Mouse (Mus musculus) heart, embryonic 14.5 days (tissue): ENCODE data around the gene Wdr4. TPM values are rescaled to one million over a fixed set of nuclear protein-coding genes. Genes with fewer than 3 reads are reported as not detected.
"Not testable (repeated sequence)": the region's sequence is repeated elsewhere in the genome, so short reads cannot be mapped to it uniquely, and the experiment has no call there.

Source experiments
- ATAC-seq: fragments of 200-750 bp; cut with Nextera tagmentation; 2 replicates; pipeline ENCODE4 v1.8.0; 2017; ENCODE audit warnings: low read depth, moderate TSS enrichment; ENCODE audit not compliant: insufficient number of reproducible peaks, insufficient read depth, low FRiP score
- H3K27ac ChIP-seq, 2 experiments: fragments of 200-500 bp in 1 of 2; fragments of 300-500 bp in 1 of 2; sonication (generic) in 1 of 2; replicated peaks in 1 of 2; 2 replicates each; pipeline ENCODE4 v1.5.1; 2012 to 2014; ENCODE audit warnings: low read depth in 2 of 2, low read length in 2 of 2, control low read depth in 1 of 2, mild to moderate bottlenecking in 1 of 2, mixed read lengths in 1 of 2; ENCODE audit not compliant: control insufficient read depth in 1 of 2, insufficient read depth in 1 of 2
- H3K27me3 ChIP-seq: fragments of 300-500 bp; sonication (generic); 2 replicates; pipeline ENCODE4 v1.6.1; 2014; ENCODE audit warnings: mild to moderate bottlenecking, low read length, control low read depth; ENCODE audit not compliant: control insufficient read depth, insufficient read depth
- H3K36me3 ChIP-seq: fragments of 300-500 bp; sonication (generic); 2 replicates; pipeline ENCODE4 v1.6.1; 2014; ENCODE audit warnings: mild to moderate bottlenecking, control low read depth, low read length, mixed read lengths; ENCODE audit not compliant: control insufficient read depth, insufficient read depth
- H3K4me1 ChIP-seq, 2 experiments: fragments of 200-500 bp in 1 of 2; fragments of 300-500 bp in 1 of 2; sonication (generic) in 1 of 2; 2 replicates each; pipeline ENCODE4 v1.6.1; 2012 to 2014; ENCODE audit warnings: low read length in 2 of 2, control low read depth in 1 of 2, mixed read lengths in 1 of 2; ENCODE audit not compliant: control insufficient read depth in 2 of 2, insufficient read depth in 2 of 2
- H3K4me2 ChIP-seq: fragments of 300-500 bp; sonication (generic); 2 replicates; pipeline ENCODE4 v1.6.1; 2014; ENCODE audit warnings: mild to moderate bottlenecking, low read length
- H3K4me3 ChIP-seq, 2 experiments: fragments of 200-500 bp in 1 of 2; fragments of 300-500 bp in 1 of 2; sonication (generic) in 1 of 2; 2 replicates each; pipeline ENCODE4 v1.5.1; 2012 to 2014; ENCODE audit warnings: low read length in 2 of 2, mild to moderate bottlenecking in 2 of 2, control low read depth in 1 of 2, low read depth in 1 of 2, moderate library complexity in 1 of 2; ENCODE audit not compliant: control insufficient read depth in 1 of 2, insufficient read depth in 1 of 2
- H3K9ac ChIP-seq: fragments of 300-500 bp; sonication (generic); 2 replicates; pipeline ENCODE4 v1.6.1; 2014; ENCODE audit warnings: mild to moderate bottlenecking, low read length
- H3K9me3 ChIP-seq: fragments of 300-500 bp; sonication (generic); 2 replicates; pipeline ENCODE4 v1.6.1; 2016; ENCODE audit warnings: low read length, control low read depth; ENCODE audit not compliant: control insufficient read depth
- WGBS: fragments of 180-500 bp; shearing (Covaris S2); extraction: QIAGEN DNeasy Blood & Tissue Kit; methylation state at CpG from one replicate; pipeline ENCODE4 v1.1.7; 2014; 5-methylcytosine and 5-hydroxymethylcytosine counted together
- polyA plus RNA-seq: library from polyadenylated mRNA; unstranded; fragments of >200 nt; fragmentation: Nextera tagmentation; extraction: Ambion mirVana; gene quantifications from 2 replicates; pipeline ENCODE4 v1.2.1, GENCODE M21; 2014

Wdr4 gene
- polyA plus RNA-seq, 1 experiment from 2014 or later: 17.9 TPM

DNA sequence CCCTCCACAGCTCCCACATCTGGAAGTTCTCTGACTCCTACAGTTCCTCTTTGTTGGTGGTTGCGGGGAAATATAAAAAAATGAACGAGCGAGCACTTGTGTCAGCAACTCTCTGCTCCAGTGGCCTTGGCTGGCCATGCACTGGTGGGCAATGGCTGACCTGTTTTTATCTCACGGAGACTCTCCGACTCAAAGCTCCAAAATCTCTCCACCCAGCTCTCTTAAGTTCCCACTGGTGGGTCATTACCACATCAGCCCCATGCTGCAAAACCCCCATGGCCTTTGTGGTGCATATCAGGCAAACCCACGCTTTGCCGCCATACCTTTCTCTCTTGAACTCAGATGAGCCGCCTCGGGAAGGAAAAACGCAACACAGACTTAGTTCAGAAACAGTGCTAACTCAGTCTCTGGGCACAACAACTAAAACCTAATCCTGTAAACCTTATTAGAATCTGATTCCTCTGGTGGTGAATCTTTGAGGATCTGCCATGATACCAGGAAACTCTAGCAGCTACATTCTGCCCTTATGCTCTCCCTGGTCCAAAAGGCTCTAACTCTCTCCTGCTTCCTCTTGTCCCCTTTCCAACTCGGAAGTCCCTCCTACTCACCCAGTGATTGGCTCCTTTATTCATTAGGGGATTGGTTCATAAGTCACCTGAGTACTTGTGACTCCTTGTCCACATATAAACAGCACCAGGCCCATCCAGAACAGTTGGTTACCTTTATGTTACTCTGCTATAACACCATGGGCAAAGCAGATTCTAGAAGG, 39.4 kb upstream of the Wdr4 start:
- Histone ChIP-seq H3K27ac (no peak overlapping the region), H3K9ac (no peak overlapping the region), H3K36me3 (no peaks in the 10 kb centered on the region), H3K4me3 (no peak overlapping the region), H3K27me3 (no peaks in the 10 kb centered on the region), H3K4me1 (peaks cover 11 to 13% of the 10 kb centered on the region in 2 experiments), H3K9me3 (no peaks in the 10 kb centered on the region), H3K4me2 (no peak overlapping the region)
- WGBS: 86% methylated on average over 11 of the region's 11 CpGs
- no peak for ATAC-seq

DNA sequence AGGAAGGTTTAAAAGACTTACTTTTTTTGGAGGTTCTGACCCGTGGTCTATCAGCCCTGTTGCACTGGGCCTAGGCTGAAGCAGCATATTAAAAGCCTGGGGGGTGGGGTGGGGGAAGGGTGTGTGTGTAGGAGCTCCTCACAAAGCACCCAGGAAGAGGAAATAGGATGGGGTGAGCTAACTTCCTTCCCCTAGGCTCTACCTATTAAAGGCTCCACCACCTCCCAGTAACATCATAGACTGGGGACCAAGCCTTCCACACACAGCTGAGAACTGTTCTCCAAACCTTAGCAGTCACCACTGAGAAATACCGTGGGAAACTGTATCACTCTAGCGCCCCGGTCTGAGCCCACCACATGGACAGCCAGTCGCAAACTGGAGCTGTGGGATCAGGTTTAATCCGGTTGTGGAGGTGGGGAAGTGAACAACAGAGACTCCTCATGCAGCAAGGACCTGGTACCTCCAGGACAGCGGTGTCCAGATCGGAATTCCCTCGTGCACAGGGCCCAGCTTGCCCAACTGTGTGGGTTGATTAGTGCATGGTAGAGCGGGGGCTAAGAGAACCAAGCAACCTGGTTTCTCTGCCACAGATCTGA, 38.3 kb upstream of the Wdr4 start:
- H3K9ac ChIP-seq: no peak overlapping the region
- ATAC-seq: 0 out of 2 replicates have a peak, but pooled peaks have one; percentile 11

GRCm38 (mm10) chr17:31557124-31557880, 37.5 kb upstream of the Wdr4 start:
- Histone ChIP-seq H3K36me3 (no peaks in the 10 kb centered on the region), H3K4me2 (no peak overlapping the region), H3K9ac (no peak overlapping the region), H3K4me1 (peaks cover 7% of the 10 kb centered on the region in 2 experiments; a peak in 2 of 4 replicates), H3K9me3 (no peaks in the 10 kb centered on the region), H3K27me3 (no peaks in the 10 kb centered on the region), H3K27ac (peak overlapping the region in 1 of 2 experiments; percentile 29; a peak in 1 of 4 replicates), H3K4me3 (no peak overlapping the region)
- peak; percentile 49; the same call in 1 of the 2 replicates for ATAC-seq
- WGBS: 59% methylated on average over 11 of the region's 11 CpGs

More for the DNA sequence above, 38.3 kb upstream of the Wdr4 start:
- no peaks in the 10 kb centered on the region for H3K27me3 ChIP-seq
- H3K9me3 ChIP-seq: no peaks in the 10 kb centered on the region
- H3K27ac ChIP-seq: 0 out of 4 replicates have a peak overlapping the region, but pooled peaks of 1 of the 2 experiments have one; percentile 1
- peaks cover 7% of the 10 kb centered on the region in 2 experiments; a peak in 2 of 4 replicates for H3K4me1 ChIP-seq
- 79% methylated on average over 10 of the region's 10 CpGs for WGBS
- no peak overlapping the region for H3K4me2 ChIP-seq
- H3K36me3 ChIP-seq: no peaks in the 10 kb centered on the region
- H3K4me3 ChIP-seq: no peak overlapping the region

GRCm38 (mm10) chr17:31556253-31556652, 36.5 kb upstream of the Wdr4 start:
- 62% methylated on average over 4 of the region's 4 CpGs for WGBS
- no peaks in the 10 kb centered on the region for H3K27me3 ChIP-seq
- no peak overlapping the region for H3K27ac ChIP-seq
- H3K36me3 ChIP-seq: no peaks in the 10 kb centered on the region
- no peak overlapping the region for H3K4me2 ChIP-seq
- no peaks in the 10 kb centered on the region for H3K9me3 ChIP-seq
- no peak overlapping the region for H3K4me3 ChIP-seq
- peaks cover 7% of the 10 kb centered on the region in 2 experiments; a peak in 2 of 4 replicates for H3K4me1 ChIP-seq
- H3K9ac ChIP-seq: no peak overlapping the region
- no peak for ATAC-seq

- not testable (repeated sequence) for ATAC-seq, H3K36me3 ChIP-seq, H3K4me2 ChIP-seq, H3K9ac ChIP-seq, H3K27ac ChIP-seq, H3K4me3 ChIP-seq, H3K27me3 ChIP-seq, H3K9me3 ChIP-seq, H3K4me1 ChIP-seq
- 92% methylated on average over 23 of the region's 23 CpGs for WGBS
These were observed 32.8 kb upstream of the Wdr4 start for GRCm38 (mm10) chr17:31552601-31553000.

GRCm38 (mm10) chr17:31549389-31549788, 29.6 kb upstream of the Wdr4 start:
- peaks cover 0 to 4% of the 10 kb centered on the region in 2 experiments; a peak in 2 of 4 replicates for H3K4me1 ChIP-seq
- H3K4me3 ChIP-seq: no peak overlapping the region
- 0 out of 4 replicates have a peak overlapping the region, but pooled peaks of 1 of the 2 experiments have one; percentile 5 for H3K27ac ChIP-seq
- H3K9ac ChIP-seq: no peak overlapping the region
- ATAC-seq: no peak
- H3K9me3 ChIP-seq: no peaks in the 10 kb centered on the region
- WGBS: 32% methylated on average over 8 of the region's 8 CpGs
- H3K36me3 ChIP-seq: no peaks in the 10 kb centered on the region
- H3K4me2 ChIP-seq: no peak overlapping the region
- no peaks in the 10 kb centered on the region for H3K27me3 ChIP-seq

DNA sequence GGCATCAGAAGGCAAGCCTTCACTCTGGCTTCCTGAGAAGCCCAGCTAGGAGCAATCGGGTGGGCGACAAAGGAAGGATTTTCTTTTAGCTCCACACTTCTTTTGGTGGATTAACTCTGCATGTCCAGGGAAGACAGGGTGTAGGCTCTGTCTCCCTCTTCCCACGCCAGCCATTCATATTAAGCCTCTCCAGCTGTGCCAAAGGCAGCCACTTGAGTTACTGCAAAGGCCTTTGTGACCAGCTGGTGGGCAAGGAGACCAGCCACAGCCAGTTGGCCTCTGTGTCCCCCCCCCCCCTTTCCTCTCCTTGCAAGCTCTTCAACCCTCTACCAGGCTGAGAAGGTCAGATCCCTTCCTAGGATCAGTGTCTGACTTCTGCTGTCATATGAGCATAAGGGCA, 28.2 kb upstream of the Wdr4 start:
- no peak overlapping the region for H3K4me3 ChIP-seq
- no peaks in the 10 kb centered on the region for H3K9me3 ChIP-seq
- ATAC-seq: no peak
- no peak overlapping the region for H3K27ac ChIP-seq
- H3K9ac ChIP-seq: no peak overlapping the region
- no peaks in the 10 kb centered on the region for H3K36me3 ChIP-seq
- H3K4me1 ChIP-seq: peaks cover 4 to 7% of the 10 kb centered on the region in 2 experiments; a peak in 3 of 4 replicates
- no peak overlapping the region for H3K4me2 ChIP-seq
- H3K27me3 ChIP-seq: no peaks in the 10 kb centered on the region
- WGBS: 75% methylated on average over 3 of the region's 3 CpGs
